Mouse (Mus musculus) thymus, adult 2 months (tissue): ENCODE results near the gene Col8a2.

Experiments
- CTCF ChIP-seq: fragments of 200-500 bp; IDR thresholded peaks from 2 replicates; pipeline ENCODE4 v1.5.1; 2012; ENCODE audit warnings: mild to moderate bottlenecking, control low read depth, low read length, moderate library complexity, borderline replicate concordance; ENCODE audit not compliant: control insufficient read depth, poor library complexity, insufficient read depth; ENCODE audit errors: extremely low read depth
- POLR2A ChIP-seq: fragments of 200-500 bp; IDR thresholded peaks from 2 replicates; pipeline ENCODE4 v1.6.1; 2012; ENCODE audit warnings: mild to moderate bottlenecking, low read length, control low read depth, moderate library complexity; ENCODE audit not compliant: control insufficient read depth, poor library complexity, insufficient read depth; ENCODE audit errors: extremely low read depth

DNA sequence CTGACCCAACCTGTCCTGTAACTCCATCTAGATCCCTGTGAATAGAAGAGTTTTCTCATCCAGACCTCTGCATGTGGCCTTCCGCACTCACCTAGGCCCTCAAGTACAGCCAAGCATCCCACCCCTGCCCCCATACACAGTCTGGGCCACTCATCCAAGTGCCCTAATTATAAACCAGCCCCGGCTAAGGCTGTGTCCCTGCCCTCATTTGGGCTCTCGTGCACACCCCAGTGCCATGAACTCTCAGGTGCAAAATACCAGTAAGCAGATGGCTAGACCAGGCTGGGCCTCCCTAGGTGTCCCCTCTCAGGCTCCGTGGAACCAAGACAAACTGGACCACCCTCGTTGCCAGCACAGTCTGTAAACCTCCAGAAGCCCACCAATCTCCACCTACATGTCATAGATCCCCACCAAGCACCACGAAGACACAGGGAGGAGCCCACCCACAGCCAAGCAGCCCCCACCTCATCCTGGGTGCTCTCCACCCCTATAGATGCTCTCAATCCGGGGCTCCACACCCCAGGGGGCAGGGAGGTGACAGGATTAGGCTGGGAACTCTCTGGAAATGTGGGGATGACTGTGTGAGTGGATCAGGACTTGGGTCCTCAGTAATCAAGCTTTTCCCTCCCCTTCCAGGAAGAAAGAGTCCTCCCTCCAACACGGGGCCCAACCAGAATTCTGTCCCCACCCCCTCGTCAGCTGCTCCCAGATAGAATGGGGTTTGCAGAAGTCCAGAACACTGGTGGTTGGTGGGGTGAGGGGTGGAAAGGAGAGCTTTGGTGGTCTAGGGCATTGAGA, 32.1 kb upstream of the Col8a2 start:
- TF ChIP-seq CTCF (no peak), POLR2A (0 out of 2 replicates have a peak, but pooled peaks have one; percentile 8)
